Mouse (Mus musculus) A20 (cell line): ENCODE measurements around the gene Gli3.

Experiments used
- DNase-seq: peaks from one replicate; pipeline ENCODE4 v3.0.0-alpha.2; 2011; ENCODE audit warnings: low read depth, low spot score

Gli3 gene

GRCm38 (mm10) chr13:15721446-15721845 is 258.4 kb downstream of the Gli3 start:
- no peak for DNase-seq

DNA sequence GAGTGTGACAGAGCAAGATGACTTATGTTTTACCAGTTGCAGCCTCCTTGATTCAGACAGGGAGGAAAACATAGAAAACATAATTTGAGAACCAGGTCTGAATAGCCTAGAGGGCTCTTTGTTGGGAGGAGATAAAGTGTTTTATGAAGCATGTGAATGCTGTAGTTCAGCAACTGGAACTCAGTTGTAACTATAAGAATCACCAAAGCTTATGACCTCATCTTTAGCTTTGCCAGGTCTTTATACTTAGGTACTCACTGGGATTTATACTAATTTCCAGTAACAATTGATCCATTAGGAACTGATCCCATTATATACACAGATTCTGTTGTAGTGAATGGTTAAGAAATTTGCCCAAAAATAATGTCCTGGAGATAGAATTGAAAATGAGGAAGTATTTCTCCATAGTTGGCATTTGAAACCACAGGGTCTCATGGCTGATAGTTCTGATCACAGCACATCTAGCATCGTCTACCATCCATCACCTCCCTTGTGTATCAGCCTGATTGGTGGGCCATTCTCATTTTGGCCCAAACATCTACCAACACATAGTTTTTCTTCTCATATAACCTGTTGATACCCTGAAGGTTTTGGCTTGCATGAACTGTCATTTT is 259.8 kb downstream of the Gli3 start:
- DNase-seq = no peak

- no peak for DNase-seq
These were observed 261.7 kb downstream of the Gli3 start for GRCm38 (mm10) chr13:15724723-15725122.

- DNase-seq = no peak
These were observed 278.7 kb downstream of the Gli3 start for GRCm38 (mm10) chr13:15741771-15742170.

DNA sequence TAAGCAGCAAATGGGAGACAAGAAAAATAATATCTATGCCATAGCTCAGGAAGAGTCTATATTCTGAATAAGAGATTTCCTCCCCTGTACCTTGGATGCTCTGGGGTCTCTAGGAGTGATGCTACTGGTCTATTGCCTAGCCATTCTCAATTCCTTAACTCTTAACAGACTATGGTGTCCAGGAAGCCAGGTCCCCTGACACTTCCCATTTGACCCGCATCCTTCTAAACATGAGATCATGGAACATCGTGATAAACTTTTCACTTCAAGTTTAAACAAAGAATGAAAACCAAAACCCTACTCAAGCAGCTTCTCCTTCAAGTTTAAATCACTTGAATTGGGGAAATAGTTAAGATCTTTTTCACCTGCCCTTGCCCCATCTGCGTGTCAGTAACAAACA is 279.3 kb downstream of the Gli3 start:
- DNase-seq = no peak

DNA sequence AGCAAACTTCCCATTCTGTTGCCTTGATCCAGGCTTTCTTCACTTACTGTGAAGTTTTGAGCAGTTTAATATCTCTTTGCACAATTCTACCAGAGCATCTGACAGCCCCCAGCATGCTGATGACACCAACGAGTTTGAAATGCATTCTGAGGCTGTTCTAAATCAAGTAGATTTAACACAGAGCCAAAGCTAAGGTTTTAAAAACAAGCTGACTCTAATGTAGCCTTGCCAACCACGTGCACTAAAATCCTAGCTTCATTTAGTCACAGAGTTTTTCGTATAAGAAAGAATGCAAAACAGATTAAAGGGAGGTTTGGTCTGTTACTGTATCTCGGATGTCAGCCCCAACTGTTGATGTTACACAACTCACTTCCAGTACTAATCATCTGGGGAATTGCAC is 279.7 kb downstream of the Gli3 start:
- no peak for DNase-seq

- DNase-seq = no peak
These were observed 296.0 kb downstream of the Gli3 start for GRCm38 (mm10) chr13:15758835-15759632.

DNA sequence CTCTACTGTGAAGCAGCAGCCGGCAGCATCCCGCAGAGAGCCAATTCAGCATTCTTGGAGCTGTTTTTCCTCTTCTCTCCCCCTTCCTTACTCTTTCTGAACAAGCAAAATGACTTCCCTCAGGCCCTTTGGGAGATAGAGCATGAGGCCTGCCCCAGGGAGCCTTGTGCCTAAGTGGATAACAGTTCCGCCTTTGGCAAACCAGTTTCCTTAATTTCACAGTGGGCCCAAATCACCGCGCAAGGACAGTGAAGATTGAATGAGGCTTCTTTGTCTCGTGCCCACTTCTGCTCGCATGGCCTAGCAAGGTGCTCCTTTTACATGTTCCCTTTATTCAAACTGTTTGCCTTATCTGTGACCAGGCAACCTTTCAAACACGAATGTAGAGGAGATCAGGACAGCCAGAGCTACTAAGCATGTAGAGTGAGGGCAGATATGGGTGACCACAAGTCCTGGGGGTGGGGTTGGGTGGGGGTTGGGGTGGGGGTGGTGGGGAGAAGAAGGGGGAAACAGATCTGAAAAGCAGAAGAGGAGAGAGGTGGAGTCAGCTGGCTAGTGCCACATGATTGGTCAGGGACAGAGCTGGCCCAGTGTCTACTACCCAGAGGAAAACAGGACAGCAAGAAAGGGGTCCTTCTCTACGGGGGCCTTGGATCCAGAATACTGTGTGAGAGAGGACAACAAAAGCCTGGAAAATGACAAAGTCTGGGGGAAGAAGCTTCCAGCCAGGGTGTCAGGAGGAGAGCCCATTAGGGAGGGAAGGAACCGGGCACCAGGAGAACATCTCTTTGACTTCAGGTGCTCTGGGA is 296.8 kb downstream of the Gli3 start:
- no peak for DNase-seq

GRCm38 (mm10) chr13:15762291-15762690 is 299.3 kb downstream of the Gli3 start:
- no peak for DNase-seq

- DNase-seq = no peak
These were observed 299.9 kb downstream of the Gli3 start for GRCm38 (mm10) chr13:15762901-15763417.

GRCm38 (mm10) chr13:15777624-15778023 is 314.6 kb downstream of the Gli3 start:
- no peak for DNase-seq
